Mouse (Mus musculus) embryonic facial prominence, embryonic 11.5 days (tissue): ENCODE data around the gene Rassf5. TPM values are rescaled to one million over a fixed set of nuclear protein-coding genes. Genes with fewer than 3 reads are reported as not detected.
"Not testable (repeated sequence)": the region's sequence is repeated elsewhere in the genome, so short reads cannot be mapped to it uniquely, and the experiment has no call there.

Experiments used
- ATAC-seq: fragments of 200-750 bp; cut with Nextera tagmentation; replicated peaks from 2 replicates; pipeline ENCODE4 v1.8.0; 2017; ENCODE audit warnings: low read depth; ENCODE audit not compliant: insufficient number of reproducible peaks, low FRiP score, low TSS enrichment
- DNase-seq: peaks from one replicate; pipeline ENCODE4 v3.0.0-alpha.2; 2015; ENCODE audit warnings: low spot score
- H3K27ac ChIP-seq: fragments of 300-500 bp; sonication (generic); replicated peaks from 2 replicates; pipeline ENCODE4 v1.5.1; 2014; ENCODE audit warnings: mild to moderate bottlenecking, low read depth, low read length, control low read depth
- H3K27me3 ChIP-seq: fragments of 300-500 bp; sonication (generic); 2 replicates; pipeline ENCODE4 v1.6.1; 2014; ENCODE audit warnings: mild to moderate bottlenecking, low read length, moderate library complexity, mixed read lengths; ENCODE audit not compliant: control insufficient read depth, insufficient read depth
- H3K36me3 ChIP-seq: fragments of 300-500 bp; sonication (generic); replicated peaks from 2 replicates; pipeline ENCODE4 v1.6.1; 2014; ENCODE audit warnings: low read depth, mild to moderate bottlenecking, low read length, moderate library complexity, mixed read lengths; ENCODE audit not compliant: control insufficient read depth, insufficient read depth
- H3K4me1 ChIP-seq: fragments of 300-500 bp; sonication (generic); 2 replicates; pipeline ENCODE4 v1.6.1; 2014; ENCODE audit warnings: low read length, mixed read lengths; ENCODE audit not compliant: control insufficient read depth, insufficient read depth
- H3K4me2 ChIP-seq: fragments of 300-500 bp; sonication (generic); 2 replicates; pipeline ENCODE4 v1.6.1; 2014; ENCODE audit warnings: low read depth, mild to moderate bottlenecking, control low read depth, low read length, moderate library complexity
- H3K4me3 ChIP-seq: fragments of 300-500 bp; sonication (generic); 2 replicates; pipeline ENCODE4 v1.5.1; 2014; ENCODE audit warnings: low read depth, low read length, control low read depth
- H3K9ac ChIP-seq: fragments of 300-500 bp; sonication (generic); replicated peaks from 2 replicates; pipeline ENCODE4 v1.6.1; 2014; ENCODE audit warnings: mild to moderate bottlenecking, control low read depth, low read length
- H3K9me3 ChIP-seq: fragments of 300-500 bp; sonication (generic); replicated peaks from 2 replicates; pipeline ENCODE4 v1.6.1; 2016; ENCODE audit warnings: mild to moderate bottlenecking, low read length, inconsistent platforms, mixed read lengths; ENCODE audit not compliant: control insufficient read depth
- WGBS: fragments of 180-500 bp; shearing (Covaris S2); extraction: QIAGEN DNeasy Blood & Tissue Kit; methylation state at CpG from one replicate; pipeline ENCODE4 v1.1.7; 2014; 5-methylcytosine and 5-hydroxymethylcytosine counted together
- polyA plus RNA-seq: library from polyadenylated mRNA; unstranded; fragments of >200 nt; fragmentation: Nextera tagmentation; extraction: Ambion mirVana; gene quantifications from 2 replicates; pipeline ENCODE4 v1.2.1, GENCODE M21; 2014

Rassf5 gene
- polyA plus RNA-seq, 1 experiment from 2014 or later, result 1.1 TPM

DNA sequence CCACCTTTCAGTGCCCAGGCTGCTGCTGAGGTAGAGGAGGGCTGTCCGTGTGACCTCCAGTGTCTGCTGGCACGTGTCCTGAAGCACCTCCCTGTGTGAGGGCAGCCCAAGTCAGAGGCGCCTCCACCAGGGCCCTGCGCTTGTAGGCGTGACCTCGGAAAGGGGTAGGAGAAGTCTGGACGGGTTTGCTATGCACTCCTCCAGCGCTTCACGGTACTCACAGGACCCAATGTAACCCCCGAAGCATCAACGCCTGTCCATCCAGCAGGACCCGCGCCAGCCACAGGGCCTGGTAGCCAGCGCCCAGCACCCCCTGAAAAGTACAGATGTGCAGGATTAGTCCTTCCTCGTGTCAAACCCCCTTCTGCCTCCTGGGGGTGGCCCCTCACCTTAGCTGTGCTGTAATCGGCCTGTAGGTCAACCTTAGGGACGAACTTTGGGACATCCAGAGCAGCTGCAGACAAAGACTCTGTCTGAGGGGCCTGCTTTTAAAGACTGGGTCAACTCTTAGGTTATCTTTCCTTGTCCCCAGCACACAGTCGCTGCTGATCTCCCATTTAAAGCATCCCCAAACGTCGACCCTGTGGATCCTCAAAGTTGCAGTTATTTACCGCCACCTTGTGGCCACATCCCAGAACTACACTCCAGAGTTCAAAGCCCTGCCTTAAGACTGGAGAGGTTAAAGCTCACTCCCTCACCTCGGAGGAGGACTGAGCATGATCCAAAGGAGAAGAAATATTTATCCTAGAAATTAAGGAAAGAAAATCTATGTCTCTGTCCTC, 24.9 kb upstream of the Rassf5 start:
- DNase-seq (peak; percentile 90), ATAC-seq (peak; percentile 19)
- Histone ChIP-seq H3K4me2 (no peak overlapping the region), H3K36me3 (no peaks in the 10 kb centered on the region), H3K9ac (no peak overlapping the region), H3K9me3 (no peaks in the 10 kb centered on the region), H3K4me1 (no peaks in the 10 kb centered on the region), H3K27ac (no peak overlapping the region), H3K4me3 (no peak overlapping the region), H3K27me3 (no peaks in the 10 kb centered on the region)
- WGBS, result 35% methylated on average over 22 of the region's 22 CpGs

DNA sequence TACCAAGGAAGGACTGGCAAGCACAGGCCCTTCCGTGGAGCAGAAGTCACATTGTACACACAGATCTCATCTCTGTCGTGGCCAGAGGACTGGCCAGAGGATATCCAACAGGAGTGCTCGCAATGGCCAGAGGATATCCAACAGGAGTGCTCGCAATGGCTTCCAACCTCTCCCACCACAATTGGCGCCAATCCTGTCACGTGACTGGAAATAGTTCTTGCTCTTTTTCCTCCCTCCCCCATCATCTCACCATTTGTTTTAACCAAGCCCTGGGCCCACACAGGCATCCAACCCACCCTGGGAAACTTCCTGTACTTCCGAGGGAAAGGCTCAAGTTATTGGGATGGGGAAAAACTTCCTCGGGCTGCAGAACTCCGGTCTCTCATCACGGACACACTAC, 23.7 kb upstream of the Rassf5 start:
- ATAC-seq, result no peak
- Histone ChIP-seq H3K4me2 (no peak overlapping the region), H3K4me3 (no peak overlapping the region), H3K27me3 (no peaks in the 10 kb centered on the region), H3K9ac (no peak overlapping the region), H3K27ac (no peak overlapping the region), H3K4me1 (no peaks in the 10 kb centered on the region), H3K36me3 (no peaks in the 10 kb centered on the region), H3K9me3 (no peaks in the 10 kb centered on the region)
- 74% methylated on average over 10 of the region's 10 CpGs for WGBS
- no peak for DNase-seq

DNA sequence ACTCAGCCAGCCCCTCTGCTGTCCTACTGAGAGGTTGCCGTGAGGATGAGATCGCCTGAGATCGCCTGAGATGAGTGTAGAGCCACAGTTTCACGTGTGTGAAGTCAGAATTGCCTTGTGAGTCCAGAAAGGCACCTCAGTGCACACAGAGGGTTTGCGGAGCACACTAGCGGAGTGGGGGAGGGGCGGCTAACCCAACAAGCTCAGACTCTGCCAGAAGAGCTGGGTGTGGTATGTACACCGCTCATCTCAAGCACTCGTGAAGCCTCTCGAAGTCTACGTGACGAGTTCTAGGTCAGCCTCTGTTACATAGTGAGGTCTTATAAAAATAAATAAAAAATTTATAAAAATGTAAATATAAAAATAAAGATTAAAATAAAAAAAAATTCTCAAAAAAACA, 18.8 kb upstream of the Rassf5 start:
- Histone ChIP-seq H3K9ac (no peak overlapping the region), H3K27ac (no peak overlapping the region), H3K36me3 (no peaks in the 10 kb centered on the region), H3K27me3 (no peaks in the 10 kb centered on the region), H3K4me1 (no peaks in the 10 kb centered on the region), H3K9me3 (no peaks in the 10 kb centered on the region), H3K4me3 (no peak overlapping the region), H3K4me2 (no peak overlapping the region)
- 74% methylated on average over 12 of the region's 12 CpGs for WGBS
- DNase-seq (no peak), ATAC-seq (no peak)

DNA sequence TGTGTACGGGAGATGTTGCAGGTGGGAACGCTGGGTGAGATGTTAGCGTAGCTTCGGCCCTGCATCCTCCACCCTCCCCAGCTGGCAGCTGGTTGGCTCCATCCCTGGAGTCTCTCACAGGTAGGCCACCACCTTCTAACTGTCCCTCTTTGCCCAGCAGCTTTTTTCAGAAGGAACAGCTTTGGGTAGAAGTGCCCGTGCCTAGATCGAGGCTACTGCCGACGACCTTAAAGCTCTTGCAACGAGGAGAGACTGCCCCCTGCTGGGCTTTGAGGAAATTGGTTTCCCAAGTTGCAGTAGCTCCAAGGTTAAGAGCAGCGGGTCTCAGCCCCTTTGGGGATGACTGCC, 15.2 kb upstream of the Rassf5 start:
- ATAC-seq (no peak), DNase-seq (peak; percentile 87)
- Histone ChIP-seq H3K27ac (no peak overlapping the region), H3K4me1 (no peaks in the 10 kb centered on the region), H3K4me2 (no peak overlapping the region), H3K27me3 (no peaks in the 10 kb centered on the region), H3K36me3 (no peaks in the 10 kb centered on the region), H3K4me3 (no peak overlapping the region), H3K9me3 (no peaks in the 10 kb centered on the region), H3K9ac (no peak overlapping the region)
- WGBS, result 32% methylated on average over 10 of the region's 10 CpGs

DNA sequence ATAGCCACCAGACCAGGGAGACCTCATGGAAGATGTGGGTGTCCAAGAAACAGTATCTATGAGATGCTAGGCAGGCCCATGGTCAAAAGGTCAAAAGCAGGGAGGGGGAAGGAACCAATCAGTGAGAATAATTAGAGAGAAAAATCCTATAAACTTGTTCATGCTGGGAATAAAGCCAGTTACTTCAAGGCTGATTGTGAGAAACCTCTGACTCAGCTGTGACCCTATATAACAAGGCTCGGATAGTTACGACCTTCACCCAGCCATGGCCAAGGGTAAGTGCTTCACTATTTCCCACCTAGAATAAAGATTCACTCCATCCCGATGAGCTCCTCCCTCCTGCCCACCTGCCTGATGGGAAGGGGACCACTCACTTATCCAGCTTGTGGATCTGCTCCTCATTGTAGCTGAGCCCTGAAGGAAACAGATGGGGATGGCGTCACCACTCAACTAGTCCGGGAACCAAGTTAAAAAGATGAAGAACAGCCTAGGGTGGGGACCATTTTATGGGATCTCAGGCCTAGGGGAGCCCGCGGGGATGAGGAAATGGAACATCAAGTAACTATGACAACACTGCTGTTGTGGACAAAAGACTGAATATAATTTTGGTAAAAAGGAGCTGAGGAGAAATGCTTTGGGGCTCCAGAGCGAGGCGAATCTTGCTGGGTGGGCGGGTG, 14.7 kb upstream of the Rassf5 start:
- no peak overlapping the region for H3K9ac ChIP-seq
- no peak overlapping the region for H3K27ac ChIP-seq
- H3K4me2 ChIP-seq, result no peak overlapping the region
- H3K4me3 ChIP-seq, result no peak overlapping the region
- DNase-seq (no peak), ATAC-seq (no peak)
- H3K36me3 ChIP-seq, result no peaks in the 10 kb centered on the region
- H3K9me3 ChIP-seq, result no peaks in the 10 kb centered on the region
- H3K27me3 ChIP-seq, result no peaks in the 10 kb centered on the region
- no peaks in the 10 kb centered on the region for H3K4me1 ChIP-seq
- 68% methylated on average over 10 of the region's 10 CpGs for WGBS

DNA sequence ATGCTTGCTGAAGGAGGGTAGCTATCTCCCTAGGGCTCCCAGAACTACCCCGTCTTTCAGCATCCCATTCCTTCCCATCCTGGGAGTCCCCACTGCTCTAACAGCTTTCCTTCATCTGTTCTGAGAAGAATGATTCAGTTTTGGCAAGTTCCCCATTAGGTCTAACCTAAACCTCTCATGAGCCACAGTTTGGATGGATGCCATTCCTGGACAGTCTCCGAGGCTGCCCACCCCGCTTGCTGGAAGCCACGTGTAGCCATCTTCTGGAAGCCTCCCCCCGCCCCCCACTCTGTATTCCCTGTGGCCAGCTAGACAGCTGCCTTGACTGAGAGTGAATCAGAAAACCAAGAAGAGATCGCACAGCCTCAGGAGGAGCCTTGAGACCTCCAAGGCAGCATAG, 12.2 kb upstream of the Rassf5 start:
- WGBS, result 81% methylated on average over 6 of the region's 6 CpGs
- Histone ChIP-seq H3K4me2 (no peak overlapping the region), H3K4me1 (no peaks in the 10 kb centered on the region), H3K9me3 (no peaks in the 10 kb centered on the region), H3K9ac (no peak overlapping the region), H3K27me3 (no peaks in the 10 kb centered on the region), H3K27ac (no peak overlapping the region), H3K36me3 (no peaks in the 10 kb centered on the region), H3K4me3 (no peak overlapping the region)
- DNase-seq (no peak), ATAC-seq (no peak)

DNA sequence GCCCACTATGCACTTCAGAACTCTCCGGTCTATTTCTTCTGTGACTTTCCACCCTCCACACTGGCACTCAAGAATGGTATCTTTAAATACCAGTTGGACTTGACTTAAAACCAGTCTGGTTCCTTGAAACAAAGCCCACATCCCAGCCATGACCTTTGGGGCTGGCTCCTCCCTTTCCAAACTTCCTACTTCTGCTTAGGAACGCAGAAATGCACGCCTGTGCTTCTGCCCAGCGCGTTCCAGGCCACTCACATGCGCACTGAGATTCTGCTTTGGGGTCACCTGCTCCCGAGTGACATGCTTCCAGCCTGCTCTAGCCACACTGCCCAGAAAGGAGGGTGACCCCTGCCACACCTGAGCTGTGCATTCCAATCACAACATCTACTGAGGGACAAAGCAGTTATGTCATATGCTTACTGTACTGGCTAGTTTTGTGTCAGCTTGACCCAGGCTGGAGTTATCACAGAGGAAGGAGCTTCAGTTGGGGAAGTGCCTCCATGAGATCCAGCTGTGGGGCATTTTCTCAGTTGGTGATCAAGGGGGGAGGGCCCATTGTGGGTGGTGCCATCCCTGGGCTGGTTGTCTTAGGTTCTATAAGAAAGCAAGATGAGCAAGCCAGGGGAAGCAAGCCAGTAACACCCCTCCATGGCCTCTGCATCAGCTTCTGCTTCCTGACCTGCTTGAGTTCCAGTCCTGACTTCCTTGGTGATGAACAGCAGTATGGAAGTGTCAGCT, 7.6 kb upstream of the Rassf5 start:
- H3K27ac ChIP-seq, ATAC-seq, H3K4me2 ChIP-seq, H3K27me3 ChIP-seq, H3K9ac ChIP-seq, DNase-seq, H3K9me3 ChIP-seq, H3K4me1 ChIP-seq, H3K36me3 ChIP-seq, H3K4me3 ChIP-seq: not testable (repeated sequence)
- WGBS, result 87% methylated on average over 7 of the region's 7 CpGs
